Mouse (Mus musculus) monocyte, adult 59 days (primary cell): ENCODE measurements around the gene Ndrg4. TPM values are rescaled to one million over a fixed set of nuclear protein-coding genes. Genes with fewer than 3 reads are reported as not detected.

Experiments
- total RNA-seq, 2 experiments: library from RNA; stranded (reverse); gene quantifications; one replicate each; pipeline ENCODE4 v1.2.4; 2023

The Ndrg4 gene
- total RNA-seq, result under 1 TPM in 1 of 2 experiments, not detected in 1; 0.73 TPM

DNA sequence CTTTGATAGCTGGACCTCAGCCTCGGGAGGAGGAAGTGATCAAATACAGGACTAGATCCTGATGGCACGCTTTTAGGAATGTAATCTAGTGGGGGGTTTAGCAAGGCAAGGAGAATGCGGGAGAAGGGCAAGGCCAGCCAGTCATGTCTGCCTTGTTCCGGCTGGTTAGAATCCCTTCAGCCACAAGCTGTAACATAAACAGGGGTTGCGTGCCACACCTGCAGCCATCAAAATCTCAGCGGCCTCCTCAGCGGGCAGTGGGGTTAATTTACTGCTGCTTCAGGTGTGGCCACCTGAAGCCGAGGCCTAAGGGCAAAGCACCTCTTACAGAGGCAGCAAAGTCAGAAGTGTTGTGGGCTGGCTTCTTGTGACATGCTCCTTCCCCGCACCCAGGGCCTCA lies at the start of gene Ndrg4:
TSS of gene Ndrg4 (plus strand) at position 350 of the 400 bp plus-strand sequence.

DNA sequence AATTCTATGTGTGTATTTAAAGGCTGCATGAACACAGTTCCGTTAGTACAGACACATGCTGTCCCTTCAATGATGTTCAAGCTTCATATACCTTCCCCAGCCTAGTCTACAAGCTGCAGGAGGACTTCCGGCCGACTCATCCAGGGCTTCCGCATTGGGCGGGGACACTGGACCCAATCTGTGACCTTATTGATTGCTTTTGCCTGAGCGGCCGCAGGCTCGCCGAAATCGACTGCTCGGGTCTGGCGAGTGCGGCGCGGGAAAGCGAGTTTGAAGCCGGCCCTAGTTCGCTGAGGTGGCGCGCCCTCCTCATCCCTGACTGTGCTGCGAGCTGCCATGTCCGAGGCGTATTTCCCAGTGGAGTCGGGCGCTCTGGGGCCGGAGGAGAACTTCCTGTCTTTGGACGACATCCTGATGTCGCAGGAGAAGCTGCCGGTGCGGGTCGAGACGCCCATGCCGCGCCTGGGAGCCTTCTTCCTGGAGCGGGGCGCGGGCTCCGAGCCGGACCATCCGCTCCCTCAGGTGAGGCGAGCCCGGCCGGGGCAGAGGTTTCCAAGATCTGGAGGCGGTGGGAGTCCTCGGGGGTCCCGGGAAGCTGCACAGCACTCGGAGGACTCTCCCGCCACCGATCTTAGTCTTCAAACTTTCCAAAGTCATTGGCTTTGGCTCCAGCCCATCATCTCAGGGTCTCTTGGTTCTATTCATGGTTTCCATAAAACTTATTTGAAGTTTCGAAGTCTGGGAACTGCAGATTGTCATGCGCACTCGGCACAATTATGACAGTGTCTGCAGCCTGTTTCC lies 43.3 kb upstream of the Ndrg4 start, which contains the start of gene Gins3:
TSS of gene Gins3 (plus strand) at position 192 of the 801 bp plus-strand sequence.

DNA sequence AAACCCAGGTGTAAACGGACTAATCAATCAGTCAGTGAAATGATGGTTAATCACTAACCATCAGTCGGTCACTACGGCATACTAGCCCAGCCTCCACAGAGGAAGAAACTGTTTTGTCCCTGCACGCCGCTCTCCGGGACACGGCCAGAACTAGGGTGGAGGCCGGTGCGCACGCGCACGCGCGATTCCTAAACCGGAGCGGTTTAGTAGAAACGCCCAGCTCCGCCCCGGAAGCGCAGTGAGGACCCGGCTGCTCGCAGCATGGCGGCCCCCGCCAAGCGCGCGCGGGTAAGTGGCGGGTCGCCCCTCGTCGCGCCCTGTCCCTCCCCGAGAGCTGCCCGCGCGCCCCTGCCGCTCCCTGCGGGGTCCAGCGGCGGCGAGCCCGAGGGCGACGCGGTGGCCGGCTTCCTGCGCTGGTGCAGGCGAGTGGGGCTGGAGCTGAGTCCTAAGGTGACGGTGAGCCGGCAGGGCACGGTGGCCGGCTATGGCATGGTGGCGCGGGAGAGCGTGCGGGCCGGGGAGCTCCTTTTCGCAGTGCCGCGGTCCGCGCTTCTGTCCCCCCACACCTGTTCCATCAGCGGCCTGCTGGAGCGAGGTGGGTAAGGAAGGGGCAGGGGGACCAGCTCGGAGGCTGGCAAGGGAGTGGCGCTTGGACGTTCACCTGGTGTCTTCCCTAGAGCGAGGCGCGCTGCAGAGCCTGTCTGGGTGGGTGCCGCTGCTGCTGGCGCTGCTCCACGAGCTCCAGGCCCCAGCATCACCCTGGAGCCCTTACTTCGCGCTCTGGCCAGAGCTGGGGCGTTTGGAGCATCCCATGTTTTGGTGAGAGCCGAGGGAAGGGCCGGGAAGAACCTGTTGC lies 39.1 kb downstream of the Ndrg4 start, which contains the start of gene Setd6:
TSS of gene Setd6 (plus strand) at position 206 of the 856 bp plus-strand sequence.

Other genes with a start within 250 kb of the Ndrg4 start
- gene Cfap20, start 242.1 kb upstream of the Ndrg4 start, total RNA-seq, result 10 to 100 TPM; 36.4 to 36.8 TPM
- 10 to 100 TPM; 61.3 to 68.6 TPM for gene Csnk2a2, start 186.9 kb upstream of the Ndrg4 start, total RNA-seq
- gene Ccdc113, start 142.9 kb upstream of the Ndrg4 start, total RNA-seq, result not detected
- gene Prss54, start 100.6 kb upstream of the Ndrg4 start, total RNA-seq, result not detected
- gene Gins3, start 43.5 kb upstream of the Ndrg4 start, total RNA-seq, result 1 to 10 TPM; 2.2 to 3.2 TPM
- 10 to 100 TPM; 16.1 to 22.7 TPM for gene Setd6, start 38.9 kb downstream of the Ndrg4 start, total RNA-seq
- gene Cnot1, start 130.5 kb downstream of the Ndrg4 start, total RNA-seq, result 100 to 1,000 TPM; 224 to 232 TPM
- gene Sap18b, start 148.4 kb downstream of the Ndrg4 start, total RNA-seq, result 10 to 100 TPM; 73.5 to 99.2 TPM
- gene Slc38a7, start 176.6 kb downstream of the Ndrg4 start, total RNA-seq, result 10 to 100 TPM; 20.6 to 24.9 TPM
- gene Got2, start 211.6 kb downstream of the Ndrg4 start, total RNA-seq, result 10 to 100 TPM; 53.5 to 55.0 TPM